Mouse (Mus musculus): ENCODE data around the gene Nmur1.
"Not testable (repeated sequence)": the region's sequence is repeated elsewhere in the genome, so short reads cannot be mapped to it uniquely, and the experiment has no call there.

DNA sequence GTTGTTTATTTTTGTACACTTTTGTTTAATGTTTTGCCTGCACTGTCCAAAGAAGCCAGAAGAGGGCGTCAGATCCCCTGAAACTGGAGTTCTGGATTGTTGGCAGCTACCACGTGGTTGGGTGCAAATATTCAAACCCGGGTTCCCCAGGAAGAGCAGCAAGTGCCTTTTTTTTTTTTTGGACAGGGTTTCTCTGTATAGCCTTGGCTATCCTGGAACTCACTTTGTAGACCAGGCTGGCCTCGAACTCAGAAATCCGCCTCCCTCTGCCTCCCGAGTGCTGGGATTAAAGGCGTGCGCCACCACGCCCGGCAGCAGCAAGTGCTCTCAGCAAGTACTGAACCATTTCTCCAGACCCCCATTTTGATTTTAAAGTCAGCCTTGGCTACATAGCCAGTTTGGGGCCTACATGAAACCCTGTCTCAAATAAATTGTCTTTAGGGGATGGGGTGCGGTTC is 45.5 kb upstream of the Nmur1 start:
- TF ChIP-seq POLR2A (IDR thresholded peaks at IDR 0.05; ENCODE audit: borderline replicate concordance, insufficient read depth, low read length), result not testable (repeated sequence)
- TF ChIP-seq CTCF (IDR thresholded peaks at IDR 0.05; ENCODE audit: borderline replicate concordance, insufficient read depth, low read depth, low read length), result peak; percentile 54; the same call in 1 of the 2 replicates
